Mouse (Mus musculus) limb, embryonic 13.5 days (tissue): ENCODE data around the gene Sorcs1. TPM values are rescaled to one million over a fixed set of nuclear protein-coding genes. Genes with fewer than 3 reads are reported as not detected.

Source experiments
- ATAC-seq: fragments of 200-750 bp; cut with Nextera tagmentation; 2 replicates; pipeline ENCODE4 v1.8.0; 2017; ENCODE audit warnings: low read depth, moderate number of reproducible peaks, moderate TSS enrichment; ENCODE audit not compliant: low FRiP score
- H3K27ac ChIP-seq: fragments of 300-500 bp; sonication (generic); 2 replicates; pipeline ENCODE4 v1.5.1; 2015; ENCODE audit warnings: inconsistent platforms, mild to moderate bottlenecking, moderate library complexity
- H3K27me3 ChIP-seq: fragments of 300-500 bp; sonication (generic); 2 replicates; pipeline ENCODE4 v1.6.1; 2015; ENCODE audit warnings: mild to moderate bottlenecking, inconsistent platforms
- H3K36me3 ChIP-seq: fragments of 300-500 bp; sonication (generic); 2 replicates; pipeline ENCODE4 v1.6.1; 2015; ENCODE audit warnings: inconsistent platforms, mild to moderate bottlenecking, moderate library complexity
- H3K4me1 ChIP-seq: fragments of 300-500 bp; sonication (generic); 2 replicates; pipeline ENCODE4 v1.6.1; 2015; ENCODE audit warnings: inconsistent platforms
- H3K4me2 ChIP-seq: fragments of 300-500 bp; sonication (generic); replicated peaks from 2 replicates; pipeline ENCODE4 v1.6.1; 2015; ENCODE audit warnings: inconsistent platforms, mild to moderate bottlenecking, moderate library complexity
- H3K4me3 ChIP-seq: fragments of 300-500 bp; sonication (generic); 2 replicates; pipeline ENCODE4 v1.5.1; 2015; ENCODE audit warnings: moderate library complexity, mild to moderate bottlenecking, inconsistent platforms
- H3K9ac ChIP-seq: fragments of 300-500 bp; sonication (generic); 2 replicates; pipeline ENCODE4 v1.6.1; 2015; ENCODE audit warnings: mild to moderate bottlenecking, inconsistent platforms
- H3K9me3 ChIP-seq: fragments of 300-500 bp; sonication (generic); 2 replicates; pipeline ENCODE4 v1.6.1; 2016; ENCODE audit warnings: inconsistent platforms
- WGBS: fragments of 180-500 bp; shearing (Covaris S2); methylation state at CpG from one replicate; pipeline ENCODE4 v1.1.7; 2015; 5-methylcytosine and 5-hydroxymethylcytosine counted together
- polyA plus RNA-seq: library from polyadenylated mRNA; unstranded; fragments of >200 nt; fragmentation: Nextera tagmentation; extraction: Ambion mirVana; gene quantifications from 2 replicates; pipeline ENCODE4 v1.2.1, GENCODE M21; 2015

Sorcs1 gene
- polyA plus RNA-seq, 1 experiment from 2014 or later, result 2.8 TPM

- Histone ChIP-seq H3K4me3 (no peak overlapping the region), H3K9ac (no peak overlapping the region), H3K9me3 (0 out of 2 replicates have a peak, but pooled peaks cover 2% of the 10 kb centered on the region), H3K4me2 (no peak overlapping the region), H3K27me3 (no peaks in the 10 kb centered on the region), H3K27ac (no peak overlapping the region), H3K4me1 (no peaks in the 10 kb centered on the region), H3K36me3 (no peaks in the 10 kb centered on the region)
- 92% methylated on average over 3 of the region's 3 CpGs for WGBS
- ATAC-seq, result no peak
Observed at GRCm38 (mm10) chr19:50468592-50468991, 209.9 kb downstream of the Sorcs1 start.

GRCm38 (mm10) chr19:50464811-50465210 lies 213.6 kb downstream of the Sorcs1 start:
- Histone ChIP-seq H3K4me3 (no peak overlapping the region), H3K9me3 (0 out of 2 replicates have a peak, but pooled peaks cover 2% of the 10 kb centered on the region), H3K27ac (no peak overlapping the region), H3K27me3 (no peaks in the 10 kb centered on the region), H3K4me2 (no peak overlapping the region), H3K4me1 (no peaks in the 10 kb centered on the region), H3K36me3 (no peaks in the 10 kb centered on the region), H3K9ac (no peak overlapping the region)
- 70% methylated on average over 6 of the region's 6 CpGs for WGBS
- ATAC-seq, result no peak

- ATAC-seq, result no peak
- no peak overlapping the region for H3K9ac ChIP-seq
- H3K36me3 ChIP-seq, result no peaks in the 10 kb centered on the region
- no peak overlapping the region for H3K4me2 ChIP-seq
- H3K4me3 ChIP-seq, result no peak overlapping the region
- no peaks in the 10 kb centered on the region for H3K27me3 ChIP-seq
- no peaks in the 10 kb centered on the region for H3K9me3 ChIP-seq
- no peaks in the 10 kb centered on the region for H3K4me1 ChIP-seq
- no peak overlapping the region for H3K27ac ChIP-seq
- 84% methylated on average over 5 of the region's 5 CpGs for WGBS
Observed at GRCm38 (mm10) chr19:50458581-50458980, 219.9 kb downstream of the Sorcs1 start.

- Histone ChIP-seq H3K27ac (no peak overlapping the region), H3K27me3 (no peaks in the 10 kb centered on the region), H3K9ac (no peak overlapping the region), H3K4me2 (no peak overlapping the region), H3K36me3 (no peaks in the 10 kb centered on the region), H3K4me3 (no peak overlapping the region), H3K9me3 (no peaks in the 10 kb centered on the region), H3K4me1 (no peaks in the 10 kb centered on the region)
- WGBS, result 70% methylated on average over 5 of the region's 5 CpGs
- no peak for ATAC-seq
Observed at GRCm38 (mm10) chr19:50457275-50457892, 221.1 kb downstream of the Sorcs1 start.

- Histone ChIP-seq H3K9me3 (no peaks in the 10 kb centered on the region), H3K36me3 (no peaks in the 10 kb centered on the region), H3K4me1 (peaks cover 23% of the 10 kb centered on the region), H3K27me3 (peaks cover 11% of the 10 kb centered on the region; the same call in 1 of the 2 replicates), H3K4me2 (peak overlapping the region; percentile 51), H3K9ac (no peak overlapping the region), H3K4me3 (no peak overlapping the region), H3K27ac (no peak overlapping the region)
- 17% methylated on average over 4 of the region's 4 CpGs for WGBS
- no peak for ATAC-seq
Observed at GRCm38 (mm10) chr19:50441099-50441498, 237.3 kb downstream of the Sorcs1 start.

GRCm38 (mm10) chr19:50440246-50440910 lies 238.1 kb downstream of the Sorcs1 start:
- Histone ChIP-seq H3K27me3 (peaks cover 11% of the 10 kb centered on the region; the same call in 1 of the 2 replicates), H3K9ac (no peak overlapping the region), H3K4me2 (peak overlapping the region; percentile 51), H3K9me3 (no peaks in the 10 kb centered on the region), H3K36me3 (no peaks in the 10 kb centered on the region), H3K4me3 (peak overlapping the region; percentile 20), H3K27ac (no peak overlapping the region), H3K4me1 (peaks cover 23% of the 10 kb centered on the region)
- WGBS, result 6% methylated on average over 11 of the region's 11 CpGs
- no peak for ATAC-seq

- 22% methylated on average over 3 of the region's 3 CpGs for WGBS
- Histone ChIP-seq H3K9me3 (no peaks in the 10 kb centered on the region), H3K27ac (no peak overlapping the region), H3K4me3 (no peak overlapping the region), H3K27me3 (peaks cover 11% of the 10 kb centered on the region; the same call in 1 of the 2 replicates), H3K4me2 (no peak overlapping the region), H3K36me3 (no peaks in the 10 kb centered on the region), H3K4me1 (peaks cover 23% of the 10 kb centered on the region), H3K9ac (no peak overlapping the region)
- ATAC-seq, result no peak
Observed at GRCm38 (mm10) chr19:50439464-50439881, 239.0 kb downstream of the Sorcs1 start.

GRCm38 (mm10) chr19:50422928-50423327 lies 255.5 kb downstream of the Sorcs1 start:
- 71% methylated on average over 1 of the region's 1 CpGs for WGBS
- H3K4me1 ChIP-seq, result no peaks in the 10 kb centered on the region
- no peak overlapping the region for H3K4me3 ChIP-seq
- no peak overlapping the region for H3K9ac ChIP-seq
- no peak overlapping the region for H3K4me2 ChIP-seq
- H3K9me3 ChIP-seq, result no peaks in the 10 kb centered on the region
- H3K36me3 ChIP-seq, result no peaks in the 10 kb centered on the region
- no peak for ATAC-seq
- H3K27me3 ChIP-seq, result no peaks in the 10 kb centered on the region
- H3K27ac ChIP-seq, result no peak overlapping the region

GRCm38 (mm10) chr19:50418962-50419720 lies 259.3 kb downstream of the Sorcs1 start:
- Histone ChIP-seq H3K4me2 (no peak overlapping the region), H3K27me3 (no peaks in the 10 kb centered on the region), H3K27ac (no peak overlapping the region), H3K4me3 (no peak overlapping the region), H3K36me3 (no peaks in the 10 kb centered on the region), H3K4me1 (no peaks in the 10 kb centered on the region; the same call in 1 of the 2 replicates), H3K9ac (no peak overlapping the region), H3K9me3 (no peaks in the 10 kb centered on the region)
- ATAC-seq, result no peak
- 54% methylated on average over 14 of the region's 14 CpGs for WGBS

GRCm38 (mm10) chr19:50410561-50410960 lies 267.9 kb downstream of the Sorcs1 start:
- Histone ChIP-seq H3K4me2 (no peak overlapping the region), H3K27ac (no peak overlapping the region), H3K4me3 (no peak overlapping the region), H3K4me1 (no peaks in the 10 kb centered on the region; the same call in 1 of the 2 replicates), H3K9ac (no peak overlapping the region), H3K36me3 (no peaks in the 10 kb centered on the region), H3K9me3 (no peaks in the 10 kb centered on the region), H3K27me3 (no peaks in the 10 kb centered on the region)
- 62% methylated on average over 3 of the region's 3 CpGs for WGBS
- ATAC-seq, result no peak

- H3K27me3 ChIP-seq, result no peaks in the 10 kb centered on the region
Observed at GRCm38 (mm10) chr19:50398341-50398740, 280.1 kb downstream of the Sorcs1 start.

GRCm38 (mm10) chr19:50395731-50396130 lies 282.7 kb downstream of the Sorcs1 start:
- Histone ChIP-seq H3K4me2 (no peak overlapping the region), H3K4me1 (no peaks in the 10 kb centered on the region), H3K4me3 (no peak overlapping the region), H3K9ac (no peak overlapping the region), H3K27me3 (no peaks in the 10 kb centered on the region), H3K27ac (no peak overlapping the region), H3K36me3 (no peaks in the 10 kb centered on the region), H3K9me3 (no peaks in the 10 kb centered on the region)
- no peak for ATAC-seq
- WGBS, result 86% methylated on average over 6 of the region's 6 CpGs

More at GRCm38 (mm10) chr19:50398341-50398740, 280.1 kb downstream of the Sorcs1 start:
- H3K9me3 ChIP-seq, result no peaks in the 10 kb centered on the region
- WGBS, result 95% methylated on average over 2 of the region's 2 CpGs
- ATAC-seq, result no peak
- no peak overlapping the region for H3K4me2 ChIP-seq
- no peaks in the 10 kb centered on the region for H3K4me1 ChIP-seq
- no peak overlapping the region for H3K4me3 ChIP-seq
- H3K9ac ChIP-seq, result no peak overlapping the region
- no peaks in the 10 kb centered on the region for H3K36me3 ChIP-seq
- no peak overlapping the region for H3K27ac ChIP-seq
